Mouse (Mus musculus) liver, adult 2 months (tissue): Measurements from ENCODE around the gene Mllt6. TPM values are rescaled to one million over a fixed set of nuclear protein-coding genes. Genes with fewer than 3 reads are reported as not detected.
A peak's percentile ranks its signal among the peaks of the same experiment; 100 is the strongest.
"Not testable (repeated sequence)": the region's sequence is repeated elsewhere in the genome, so short reads cannot be mapped to it uniquely, and the experiment has no call there.

Experiments used
- DNase-seq: peaks from one replicate; pipeline ENCODE4 v3.0.0-alpha.2; 2011; ENCODE audit warnings: low read depth, low spot score; ENCODE audit errors: extremely low read depth
- H3K27ac ChIP-seq: fragments of 200-500 bp; replicated peaks from 2 replicates; pipeline ENCODE4 v1.5.1; 2012; ENCODE audit warnings: low read depth, mild to moderate bottlenecking, control low read depth, inconsistent platforms, low read length; ENCODE audit not compliant: insufficient read depth
- H3K27me3 ChIP-seq: fragments of 200-500 bp; 2 replicates; pipeline ENCODE4 v1.6.1; 2012; ENCODE audit warnings: mild to moderate bottlenecking, moderate library complexity, low read length, inconsistent platforms; ENCODE audit not compliant: control insufficient read depth, insufficient read depth
- H3K36me3 ChIP-seq: fragments of 200-500 bp; 2 replicates; pipeline ENCODE4 v1.6.1; 2012; ENCODE audit warnings: low read length, inconsistent platforms; ENCODE audit not compliant: control insufficient read depth, insufficient read depth
- H3K4me1 ChIP-seq: fragments of 200-500 bp; 2 replicates; pipeline ENCODE4 v1.6.1; 2011; ENCODE audit warnings: low read length; ENCODE audit not compliant: control insufficient read depth, insufficient read depth
- H3K4me3 ChIP-seq: fragments of 200-500 bp; 2 replicates; pipeline ENCODE4 v1.5.1; 2011; ENCODE audit warnings: low read depth, mild to moderate bottlenecking, control low read depth, low read length, moderate library complexity; ENCODE audit not compliant: insufficient read depth
- H3K79me2 ChIP-seq: fragments of 200-500 bp; 2 replicates; pipeline ENCODE4 v1.6.1; 2012; ENCODE audit warnings: inconsistent platforms, mild to moderate bottlenecking, low read length, moderate library complexity; ENCODE audit not compliant: control insufficient read depth, insufficient read depth
- H3K9ac ChIP-seq: fragments of 200-500 bp; 2 replicates; pipeline ENCODE4 v1.6.1; 2012; ENCODE audit warnings: low read depth, mild to moderate bottlenecking, control low read depth, inconsistent platforms, low read length
- CTCF ChIP-seq: fragments of 200-500 bp; IDR thresholded peaks from 2 replicates; pipeline ENCODE4 v1.5.1; 2011; ENCODE audit warnings: low read depth, low read length, control low read depth
- POLR2A ChIP-seq: fragments of 200-500 bp; IDR thresholded peaks from 2 replicates; pipeline ENCODE4 v1.6.1; 2011; ENCODE audit warnings: low read length, control low read depth; ENCODE audit not compliant: insufficient read depth; ENCODE audit errors: extremely low read depth
- WGBS: fragments of 180-500 bp; shearing (Covaris S2); methylation state at CpG from one replicate; pipeline ENCODE4 v1.1.7; 2018; 5-methylcytosine and 5-hydroxymethylcytosine counted together
- polyA plus RNA-seq: library from polyadenylated mRNA; depleted of rRNA; stranded (reverse); fragments of >200 nt; gene quantifications from 2 replicates; pipeline ENCODE4 v1.2.3, GENCODE M21; 2012
- total RNA-seq: library from RNA; depleted of rRNA; stranded (reverse); fragments of >200 nt; gene quantifications from 2 replicates; pipeline ENCODE4 v1.2.3, GENCODE M21; 2014

Gene Mllt6
- total and polyA plus RNA-seq, 2 experiments, result 3.8 to 11.2 TPM

DNA sequence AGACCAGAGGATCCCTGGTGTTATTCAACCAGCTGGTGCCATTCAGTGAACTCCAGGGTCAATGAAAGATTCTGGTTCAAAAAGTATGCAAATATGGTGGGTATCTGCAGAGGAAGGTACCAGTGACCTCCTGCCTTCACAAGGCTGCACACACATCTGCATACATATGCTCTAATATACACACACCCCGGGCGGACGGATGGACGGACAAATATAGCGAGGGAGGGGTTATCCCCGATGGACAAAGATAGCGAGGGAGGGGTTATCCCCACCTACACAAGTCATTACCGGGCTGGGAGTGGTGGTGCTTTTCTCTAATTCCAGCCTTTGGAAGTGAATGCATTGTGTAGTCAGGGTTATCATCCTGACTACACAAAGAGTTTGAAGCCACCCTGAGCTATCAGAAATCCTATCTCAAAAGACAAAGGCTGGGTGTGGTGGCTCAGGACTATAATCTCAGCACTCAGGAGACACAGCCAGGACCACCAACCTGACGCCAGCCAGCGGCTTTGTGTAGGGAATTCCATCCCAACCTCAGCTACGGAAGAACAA is 27.7 kb upstream of the Mllt6 start:
- H3K79me2 ChIP-seq, result no peaks in the 10 kb centered on the region
- no peaks in the 10 kb centered on the region for H3K36me3 ChIP-seq
- DNase-seq, result no peak
- no peak overlapping the region for H3K9ac ChIP-seq
- TF ChIP-seq CTCF (no peak), POLR2A (no peak)
- H3K27ac ChIP-seq, result no peak overlapping the region
- no peaks in the 10 kb centered on the region for H3K4me1 ChIP-seq
- peaks cover 6% of the 10 kb centered on the region for H3K27me3 ChIP-seq
- 85% methylated on average over 11 of the region's 11 CpGs for WGBS
- H3K4me3 ChIP-seq, result no peak overlapping the region

DNA sequence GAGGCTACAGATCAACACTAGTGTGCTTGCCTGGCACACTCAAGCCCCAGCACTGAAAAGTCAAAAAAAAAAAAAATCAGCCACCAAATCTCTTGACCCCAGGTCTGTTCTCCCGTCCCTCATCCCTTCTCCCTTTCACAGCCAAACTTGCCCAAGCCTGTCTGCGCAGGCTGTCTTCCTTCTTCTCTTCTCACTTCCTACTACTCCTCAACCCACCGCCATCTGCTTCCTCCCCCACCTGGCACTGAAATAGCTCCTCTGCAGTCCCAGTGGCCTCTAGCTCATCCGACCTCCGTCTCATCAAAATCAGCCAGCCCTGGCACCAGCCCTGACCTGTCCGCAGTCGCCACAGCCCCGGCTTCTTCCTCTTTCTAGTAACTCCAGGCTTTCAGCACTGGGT is 21.5 kb upstream of the Mllt6 start:
- Histone ChIP-seq H3K27ac (no peak overlapping the region), H3K4me1 (no peaks in the 10 kb centered on the region), H3K36me3 (no peaks in the 10 kb centered on the region), H3K27me3 (no peaks in the 10 kb centered on the region), H3K9ac (no peak overlapping the region), H3K79me2 (no peaks in the 10 kb centered on the region), H3K4me3 (no peak overlapping the region)
- TF ChIP-seq CTCF (no peak), POLR2A (no peak)
- WGBS, result 61% methylated on average over 8 of the region's 8 CpGs
- DNase-seq, result no peak

- DNase-seq, result no peak
- Histone ChIP-seq H3K4me3 (no peak overlapping the region), H3K27me3 (no peaks in the 10 kb centered on the region), H3K4me1 (no peaks in the 10 kb centered on the region), H3K27ac (no peak overlapping the region), H3K36me3 (no peaks in the 10 kb centered on the region), H3K79me2 (no peaks in the 10 kb centered on the region), H3K9ac (no peak overlapping the region)
- WGBS, result 50% methylated on average over 2 of the region's 2 CpGs
- TF ChIP-seq CTCF, result no peak
- no peak for TF ChIP-seq POLR2A
Measured at GRCm38 (mm10) chr11:97642746-97643145, 20.5 kb upstream of the Mllt6 start.

DNA sequence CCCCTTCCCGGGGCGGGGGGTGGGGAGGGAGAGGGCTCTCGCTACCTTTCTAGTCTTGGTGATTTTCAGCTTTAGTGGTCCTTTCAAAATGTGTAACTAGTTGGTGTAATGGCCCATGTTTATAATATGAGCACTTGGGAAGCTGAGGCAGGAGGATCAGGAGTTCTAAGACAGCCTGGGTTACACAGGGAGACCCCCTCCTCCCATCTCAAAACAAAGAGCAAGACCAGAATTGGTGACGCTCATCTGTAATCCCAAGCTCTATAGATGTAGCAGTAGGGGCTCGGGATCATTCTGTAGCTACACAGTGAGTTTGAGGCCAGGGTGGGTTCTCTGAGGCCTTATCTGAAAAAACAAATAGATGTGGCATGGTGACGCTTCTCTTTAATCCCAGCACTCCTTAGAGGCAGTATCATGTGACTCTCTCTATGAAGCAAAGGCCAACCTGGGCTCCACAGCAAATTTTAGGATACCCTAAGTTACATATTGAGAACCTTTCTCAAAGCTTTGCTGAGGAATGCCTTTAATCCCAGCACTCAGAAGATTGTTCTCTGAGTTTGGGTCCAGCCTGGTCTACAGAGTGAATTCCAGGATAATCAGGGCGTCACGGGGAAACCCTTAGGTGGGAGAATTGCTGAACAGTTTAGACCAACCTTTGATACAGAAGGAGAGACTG is 19.7 kb upstream of the Mllt6 start:
- no peak overlapping the region for H3K27ac ChIP-seq
- no peaks in the 10 kb centered on the region for H3K79me2 ChIP-seq
- no peaks in the 10 kb centered on the region for H3K4me1 ChIP-seq
- no peak for DNase-seq
- 75% methylated on average over 8 of the region's 8 CpGs for WGBS
- H3K27me3 ChIP-seq, result no peaks in the 10 kb centered on the region
- no peaks in the 10 kb centered on the region for H3K36me3 ChIP-seq
- H3K9ac ChIP-seq, result no peak overlapping the region
- TF ChIP-seq POLR2A (no peak), CTCF (no peak)
- no peak overlapping the region for H3K4me3 ChIP-seq

DNA sequence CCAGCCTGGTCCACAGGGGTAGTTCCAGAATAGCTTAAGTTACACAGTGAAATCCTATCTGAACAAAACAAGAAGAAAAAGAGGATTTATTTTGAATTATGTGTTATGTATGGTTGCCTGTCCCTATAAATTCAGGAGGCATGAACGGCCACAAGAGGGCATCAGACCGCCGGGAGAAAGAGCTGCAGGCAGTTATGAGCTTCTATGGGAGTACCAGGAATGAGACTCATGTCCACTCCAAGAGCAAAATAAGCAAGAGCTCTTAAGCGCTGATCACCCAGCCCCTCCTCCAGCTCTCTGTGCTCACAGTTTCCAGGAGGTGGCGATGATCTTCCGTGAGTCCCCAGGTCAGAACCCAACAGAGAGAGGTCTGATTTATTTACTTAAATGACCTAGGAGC is 18.4 kb upstream of the Mllt6 start:
- H3K4me3 ChIP-seq, result no peak overlapping the region
- no peaks in the 10 kb centered on the region for H3K36me3 ChIP-seq
- H3K27ac ChIP-seq, result no peak overlapping the region
- no peak overlapping the region for H3K9ac ChIP-seq
- no peaks in the 10 kb centered on the region for H3K27me3 ChIP-seq
- H3K4me1 ChIP-seq, result no peaks in the 10 kb centered on the region
- WGBS, result 2% methylated on average over 6 of the region's 6 CpGs
- TF ChIP-seq CTCF, result peak; percentile 86
- no peak for TF ChIP-seq POLR2A
- no peaks in the 10 kb centered on the region for H3K79me2 ChIP-seq
- DNase-seq, result peak; percentile 71

DNA sequence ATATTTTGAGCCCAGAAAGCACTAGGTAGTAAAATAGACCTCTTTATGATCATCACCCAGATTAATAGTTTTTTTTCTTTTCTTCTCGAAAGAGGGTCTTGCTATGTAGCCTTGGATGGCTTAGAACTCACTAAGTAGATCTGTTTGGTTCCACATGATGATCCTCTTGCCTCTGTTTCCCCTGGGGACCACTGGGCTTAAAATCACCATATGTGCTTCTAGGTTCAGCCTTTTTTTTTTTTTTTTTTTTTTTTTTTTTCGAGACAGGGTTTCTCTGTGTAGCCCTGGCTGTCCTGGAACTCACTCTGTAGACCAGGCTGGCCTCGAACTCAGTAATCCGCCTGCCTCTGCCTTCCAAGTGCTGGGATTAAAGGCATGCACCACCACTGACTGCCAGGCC is 14.7 kb upstream of the Mllt6 start:
- H3K4me3 ChIP-seq, DNase-seq, H3K36me3 ChIP-seq, H3K79me2 ChIP-seq, H3K27ac ChIP-seq, H3K27me3 ChIP-seq, H3K4me1 ChIP-seq, H3K9ac ChIP-seq: not testable (repeated sequence)
- 76% methylated on average over 4 of the region's 4 CpGs for WGBS
